Mouse (Mus musculus) E14TG2a.4 (cell line): Measurements from ENCODE around the gene Kcna7.
"Not testable (repeated sequence)": the region's sequence is repeated elsewhere in the genome, so short reads cannot be mapped to it uniquely, and the experiment has no call there.

Experiments used
- H3K27me3 ChIP-seq: 2 replicates; pipeline ENCODE4 v1.6.1; 2014; ENCODE audit warnings: low read length, control low read depth; ENCODE audit not compliant: insufficient read depth
- H3K36me3 ChIP-seq: 2 replicates; pipeline ENCODE4 v1.6.1; 2014; ENCODE audit warnings: low read length, control low read depth; ENCODE audit not compliant: insufficient read depth
- H3K4me1 ChIP-seq: replicated peaks from 2 replicates; pipeline ENCODE4 v1.6.1; 2014; ENCODE audit warnings: low read depth, low read length, control low read depth
- H3K4me3 ChIP-seq: replicated peaks from 2 replicates; pipeline ENCODE4 v1.5.1; 2014; ENCODE audit warnings: mild to moderate bottlenecking, low read length
- H3K9me3 ChIP-seq: 2 replicates; pipeline ENCODE4 v1.6.1; 2014; ENCODE audit warnings: low read length, control low read depth
- CTCF ChIP-seq: conservative IDR thresholded peaks from 2 replicates; pipeline ENCODE4 v1.5.1; 2014; ENCODE audit warnings: low read length
- NANOG ChIP-seq: IDR thresholded peaks from 2 replicates; pipeline ENCODE4 v1.6.1; 2014; ENCODE audit warnings: borderline replicate concordance, low read length, mixed read lengths
- POU5F1 ChIP-seq: IDR thresholded peaks from 2 replicates; pipeline ENCODE4 v1.6.1; 2014; ENCODE audit warnings: low read length, borderline replicate concordance

Gene Kcna7

DNA sequence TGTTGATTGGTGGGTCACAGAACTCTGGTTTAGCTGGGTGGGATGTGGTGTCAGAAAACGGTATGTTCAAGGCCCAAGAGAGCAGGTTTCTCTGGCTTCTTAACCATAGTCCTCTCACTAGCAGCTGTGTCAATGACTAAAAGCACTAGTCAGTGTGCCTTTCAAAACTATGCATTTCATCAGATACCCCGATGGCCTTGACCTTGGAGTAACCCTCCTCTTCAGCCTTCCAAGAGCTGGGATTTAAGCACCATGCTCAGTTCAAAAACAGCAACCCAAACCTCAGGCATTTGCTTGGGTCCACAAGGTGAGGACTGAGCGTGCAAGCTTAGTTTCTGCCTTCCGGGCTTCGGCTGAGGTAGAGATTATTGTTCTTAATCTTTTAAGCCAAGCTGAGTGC, 33.1 kb upstream of the Kcna7 start:
- Histone ChIP-seq H3K4me3 (no peak overlapping the region), H3K9me3 (no peaks in the 10 kb centered on the region), H3K27me3 (peaks cover 17% of the 10 kb centered on the region), H3K36me3 (peaks cover 61% of the 10 kb centered on the region), H3K4me1 (peaks cover 84% of the 10 kb centered on the region)
- no peak for TF ChIP-seq POU5F1
- TF ChIP-seq CTCF = no peak
- TF ChIP-seq NANOG = no peak

- Histone ChIP-seq H3K9me3 (no peaks in the 10 kb centered on the region), H3K4me3 (no peak overlapping the region), H3K36me3 (peaks cover 79% of the 10 kb centered on the region), H3K27me3 (peaks cover 5% of the 10 kb centered on the region), H3K4me1 (peaks cover 83% of the 10 kb centered on the region)
- no peak for TF ChIP-seq POU5F1
- TF ChIP-seq NANOG = no peak
- no peak for TF ChIP-seq CTCF
Observed at GRCm38 (mm10) chr7:45374620-45375019, 30.8 kb upstream of the Kcna7 start.

DNA sequence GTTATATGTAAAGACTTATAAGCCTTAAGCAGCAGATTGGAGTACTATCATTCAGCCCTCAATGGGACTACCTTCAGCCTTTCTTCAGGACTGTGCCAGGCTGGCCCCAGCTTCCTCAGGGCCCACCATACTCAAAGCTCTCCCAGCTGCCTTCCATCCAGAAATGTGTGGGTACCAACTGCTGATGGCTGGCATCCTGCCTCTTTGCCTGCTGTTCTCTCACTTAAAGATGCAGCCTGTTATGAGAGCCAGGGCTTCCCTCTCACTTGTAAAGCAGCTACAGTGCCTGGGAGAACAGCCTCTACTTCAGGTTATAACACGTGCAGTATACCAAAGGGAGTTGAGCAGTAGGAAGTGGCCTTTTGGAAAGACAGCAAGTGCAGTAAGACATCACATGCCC, 29.4 kb upstream of the Kcna7 start:
- Histone ChIP-seq H3K4me1 (peaks cover 83% of the 10 kb centered on the region), H3K36me3 (peaks cover 93% of the 10 kb centered on the region), H3K27me3 (no peaks in the 10 kb centered on the region), H3K4me3 (no peak overlapping the region), H3K9me3 (no peaks in the 10 kb centered on the region)
- no peak for TF ChIP-seq CTCF
- no peak for TF ChIP-seq POU5F1
- TF ChIP-seq NANOG = no peak

GRCm38 (mm10) chr7:45386077-45386476, 19.4 kb upstream of the Kcna7 start:
- TF ChIP-seq NANOG (no peak), POU5F1 (no peak), CTCF (no peak)
- Histone ChIP-seq H3K27me3 (no peaks in the 10 kb centered on the region), H3K4me1 (peaks cover 56% of the 10 kb centered on the region), H3K4me3 (no peak overlapping the region), H3K9me3 (no peaks in the 10 kb centered on the region), H3K36me3 (peaks cover 98% of the 10 kb centered on the region)

GRCm38 (mm10) chr7:45395129-45395541, 10.3 kb upstream of the Kcna7 start:
- peaks cover 44% of the 10 kb centered on the region for H3K4me1 ChIP-seq
- H3K9me3 ChIP-seq = no peaks in the 10 kb centered on the region
- peaks cover 44% of the 10 kb centered on the region for H3K36me3 ChIP-seq
- no peak for TF ChIP-seq CTCF
- TF ChIP-seq NANOG = no peak
- no peak for TF ChIP-seq POU5F1
- peak overlapping the region; percentile 89 for H3K4me3 ChIP-seq
- no peaks in the 10 kb centered on the region for H3K27me3 ChIP-seq

- H3K36me3 ChIP-seq = peaks cover 38% of the 10 kb centered on the region
Observed at GRCm38 (mm10) chr7:45395578-45396336, 9.7 kb upstream of the Kcna7 start, which contains the start of gene Snrnp70. TSS of gene Snrnp70 (minus strand) at chr7:45395742.

DNA sequence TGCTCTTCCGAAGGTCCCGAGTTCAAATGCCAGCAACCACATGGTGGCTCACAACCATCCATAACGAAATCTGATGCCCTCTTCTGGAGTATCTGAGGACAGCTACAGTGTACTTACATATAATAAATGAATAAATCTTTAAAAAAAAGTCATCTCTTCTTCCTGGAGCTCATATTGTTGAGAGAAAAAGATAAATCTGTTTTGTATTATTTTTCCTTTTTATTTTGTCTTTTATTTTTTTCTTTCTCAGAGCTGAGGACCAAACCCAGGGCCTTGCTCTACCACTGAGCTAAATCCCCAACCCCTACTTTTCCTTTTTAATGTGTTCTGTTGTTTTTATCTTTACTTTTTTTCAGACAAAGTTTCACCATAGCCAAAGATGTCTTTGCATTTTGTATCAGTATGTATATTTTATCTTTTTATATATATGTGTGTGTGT, 9.1 kb upstream of the Kcna7 start:
- peak overlapping the region; percentile 76 for H3K4me3 ChIP-seq
- H3K27me3 ChIP-seq, H3K9me3 ChIP-seq: not testable (repeated sequence)
- H3K36me3 ChIP-seq = peaks cover 34% of the 10 kb centered on the region
- H3K4me1 ChIP-seq = peaks cover 44% of the 10 kb centered on the region

More at GRCm38 (mm10) chr7:45395578-45396336, 9.7 kb upstream of the Kcna7 start, which contains the start of gene Snrnp70:
- Histone ChIP-seq H3K9me3 (no peaks in the 10 kb centered on the region), H3K27me3 (no peaks in the 10 kb centered on the region), H3K4me3 (peak within 1 kb of the TSS; percentile 89), H3K4me1 (peaks cover 42% of the 10 kb centered on the region)
- no peak for TF ChIP-seq POU5F1
- no peak for TF ChIP-seq NANOG
- no peak for TF ChIP-seq CTCF

DNA sequence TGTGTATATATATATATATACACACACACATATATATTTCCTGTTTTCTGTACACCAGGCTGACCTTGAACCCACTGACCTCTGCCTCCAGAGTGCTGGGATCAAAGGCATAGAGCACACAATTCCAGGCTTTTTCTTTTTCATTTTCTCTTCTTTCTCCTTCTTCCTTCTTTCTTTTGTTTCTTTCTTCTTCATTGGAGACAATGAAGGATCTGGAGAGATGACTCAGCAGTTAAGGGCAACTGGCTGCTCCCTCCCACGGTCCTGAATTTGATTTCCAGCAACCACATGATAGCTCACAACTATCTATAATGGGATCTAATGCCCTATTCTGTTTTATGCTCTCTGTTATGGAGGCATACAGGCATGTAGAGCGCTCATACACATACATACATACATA, 8.7 kb upstream of the Kcna7 start:
- Histone ChIP-seq H3K9me3 (no peaks in the 10 kb centered on the region), H3K36me3 (peaks cover 30% of the 10 kb centered on the region), H3K27me3 (no peaks in the 10 kb centered on the region), H3K4me3 (no peak overlapping the region), H3K4me1 (peaks cover 45% of the 10 kb centered on the region)
- TF ChIP-seq POU5F1 = no peak
- no peak for TF ChIP-seq CTCF
- no peak for TF ChIP-seq NANOG
